Mouse (Mus musculus) hindbrain, postnatal 0 days (tissue): ENCODE results near the gene Birc7. TPM values are rescaled to one million over a fixed set of nuclear protein-coding genes. Genes with fewer than 3 reads are reported as not detected.

Experiments used
- ATAC-seq: fragments of 200-750 bp; cut with Nextera tagmentation; 2 replicates; pipeline ENCODE4 v1.8.0; 2017; ENCODE audit warnings: mild to moderate bottlenecking, moderate TSS enrichment, moderate library complexity
- DNase-seq: peaks from one replicate; pipeline ENCODE4 v3.0.0-alpha.2; 2015; ENCODE audit warnings: low spot score
- H3K27ac ChIP-seq: fragments of 300-500 bp; sonication (generic); 2 replicates; pipeline ENCODE4 v1.5.1; 2014; ENCODE audit warnings: mild to moderate bottlenecking
- H3K27me3 ChIP-seq: fragments of 300-500 bp; sonication (generic); 2 replicates; pipeline ENCODE4 v1.6.1; 2014; ENCODE audit warnings: low read length, mixed read lengths; ENCODE audit not compliant: insufficient read depth
- H3K36me3 ChIP-seq: fragments of 300-500 bp; sonication (generic); 2 replicates; pipeline ENCODE4 v1.6.1; 2014; ENCODE audit warnings: low read length, mixed read lengths; ENCODE audit not compliant: insufficient read depth
- H3K4me1 ChIP-seq: fragments of 300-500 bp; sonication (generic); 2 replicates; pipeline ENCODE4 v1.6.1; 2014; ENCODE audit warnings: antibody characterized with exemption, low read length, mixed read lengths; ENCODE audit not compliant: insufficient read depth
- H3K4me2 ChIP-seq: fragments of 300-500 bp; sonication (generic); 2 replicates; pipeline ENCODE4 v1.6.1; 2014; ENCODE audit warnings: low read depth, mild to moderate bottlenecking, low read length, moderate library complexity, mixed read lengths
- H3K4me3 ChIP-seq: fragments of 300-500 bp; sonication (generic); 2 replicates; pipeline ENCODE4 v1.5.1; 2014; ENCODE audit warnings: low read length
- H3K9ac ChIP-seq: fragments of 300-500 bp; sonication (generic); replicated peaks from 2 replicates; pipeline ENCODE4 v1.6.1; 2014; ENCODE audit warnings: mild to moderate bottlenecking, low read length, moderate library complexity, mixed read lengths
- H3K9me3 ChIP-seq: fragments of 300-500 bp; sonication (generic); 2 replicates; pipeline ENCODE4 v1.6.1; 2016; ENCODE audit warnings: low read length, mixed read lengths
- CTCF ChIP-seq: IDR thresholded peaks from 2 replicates; pipeline ENCODE4 v1.5.1; 2016; ENCODE audit warnings: antibody characterized with exemption, control low read depth, low read depth
- WGBS: fragments of 180-500 bp; shearing (Covaris S2); extraction: QIAGEN DNeasy Blood & Tissue Kit; methylation state at CpG from one replicate; pipeline ENCODE4 v1.1.7; 2014; 5-methylcytosine and 5-hydroxymethylcytosine counted together
- polyA plus RNA-seq: library from polyadenylated mRNA; unstranded; fragments of >200 nt; fragmentation: Nextera tagmentation; extraction: Ambion mirVana; gene quantifications from 2 replicates; pipeline ENCODE4 v1.2.1, GENCODE M21; 2015
- total RNA-seq: library from RNA; depleted of rRNA; stranded (reverse); fragments of >200 nt; gene quantifications from 2 replicates; pipeline ENCODE4 v1.2.3, GENCODE M21; 2014

The Birc7 gene
- total and polyA plus RNA-seq, 2 experiments from 2014 or later = 0.40 TPM; not detected in 1

DNA sequence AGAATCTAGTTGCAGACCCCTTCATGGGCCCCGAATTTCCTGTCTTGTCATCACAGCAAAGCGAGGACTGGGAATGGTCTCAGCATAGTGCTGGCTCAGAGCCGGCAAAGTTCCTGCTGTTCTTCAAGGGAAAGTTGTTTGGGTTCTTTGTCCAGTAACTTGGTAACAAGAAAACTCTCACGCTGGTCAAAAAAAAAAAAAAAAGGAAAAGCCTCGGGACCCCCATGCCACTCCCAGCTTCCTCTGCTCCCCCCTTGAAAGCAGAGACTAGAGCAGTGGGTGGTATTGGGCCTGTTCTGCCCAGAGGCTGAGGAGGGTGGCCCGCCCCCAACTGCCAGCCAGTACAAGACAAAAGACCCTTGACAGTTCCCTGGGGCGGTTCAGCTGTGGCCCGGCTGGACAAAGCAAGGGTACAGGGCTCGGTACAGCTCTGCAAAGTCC is 23.9 kb downstream of the Birc7 start:
- DNase-seq (peak; percentile 75), ATAC-seq (peak; percentile 74)
- Histone ChIP-seq H3K27me3 (no peaks in the 10 kb centered on the region), H3K36me3 (no peaks in the 10 kb centered on the region), H3K9ac (peak overlapping the region; percentile 68), H3K4me2 (peak overlapping the region; percentile 86), H3K4me3 (peak overlapping the region; percentile 60), H3K27ac (peak overlapping the region; percentile 90), H3K4me1 (peaks cover 18% of the 10 kb centered on the region), H3K9me3 (no peaks in the 10 kb centered on the region)
- TF ChIP-seq CTCF = no peak
- WGBS = 7% methylated on average over 9 of the region's 9 CpGs

DNA sequence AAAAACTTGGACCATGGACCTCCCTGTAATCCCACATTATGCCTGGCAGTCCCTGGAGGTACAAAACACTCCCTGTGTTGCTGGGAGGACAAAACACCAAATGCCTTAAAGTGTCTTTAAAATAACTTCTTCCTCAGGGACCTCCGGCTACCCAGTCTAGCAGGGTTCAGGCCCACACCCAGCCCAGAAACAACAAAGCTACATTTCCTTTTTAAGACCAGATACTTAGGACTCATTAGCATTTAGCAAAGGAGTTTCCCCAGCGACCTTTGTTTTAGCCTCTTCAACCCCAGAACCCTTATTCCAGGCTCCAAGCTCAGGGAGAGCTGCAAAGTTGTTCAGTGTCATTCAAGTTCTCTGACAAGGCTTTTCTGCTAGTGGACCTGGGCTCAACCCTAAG is 24.8 kb downstream of the Birc7 start:
- no peaks in the 10 kb centered on the region for H3K36me3 ChIP-seq
- H3K9me3 ChIP-seq = no peaks in the 10 kb centered on the region
- WGBS = 5% methylated on average over 2 of the region's 2 CpGs
- DNase-seq (no peak), ATAC-seq (no peak)
- no peak for TF ChIP-seq CTCF
- peak overlapping the region; percentile 68 for H3K9ac ChIP-seq
- peaks cover 18% of the 10 kb centered on the region for H3K4me1 ChIP-seq
- H3K4me2 ChIP-seq = peak overlapping the region; percentile 86
- H3K4me3 ChIP-seq = peak overlapping the region; percentile 60
- H3K27ac ChIP-seq = peak overlapping the region; percentile 90
- no peaks in the 10 kb centered on the region for H3K27me3 ChIP-seq

DNA sequence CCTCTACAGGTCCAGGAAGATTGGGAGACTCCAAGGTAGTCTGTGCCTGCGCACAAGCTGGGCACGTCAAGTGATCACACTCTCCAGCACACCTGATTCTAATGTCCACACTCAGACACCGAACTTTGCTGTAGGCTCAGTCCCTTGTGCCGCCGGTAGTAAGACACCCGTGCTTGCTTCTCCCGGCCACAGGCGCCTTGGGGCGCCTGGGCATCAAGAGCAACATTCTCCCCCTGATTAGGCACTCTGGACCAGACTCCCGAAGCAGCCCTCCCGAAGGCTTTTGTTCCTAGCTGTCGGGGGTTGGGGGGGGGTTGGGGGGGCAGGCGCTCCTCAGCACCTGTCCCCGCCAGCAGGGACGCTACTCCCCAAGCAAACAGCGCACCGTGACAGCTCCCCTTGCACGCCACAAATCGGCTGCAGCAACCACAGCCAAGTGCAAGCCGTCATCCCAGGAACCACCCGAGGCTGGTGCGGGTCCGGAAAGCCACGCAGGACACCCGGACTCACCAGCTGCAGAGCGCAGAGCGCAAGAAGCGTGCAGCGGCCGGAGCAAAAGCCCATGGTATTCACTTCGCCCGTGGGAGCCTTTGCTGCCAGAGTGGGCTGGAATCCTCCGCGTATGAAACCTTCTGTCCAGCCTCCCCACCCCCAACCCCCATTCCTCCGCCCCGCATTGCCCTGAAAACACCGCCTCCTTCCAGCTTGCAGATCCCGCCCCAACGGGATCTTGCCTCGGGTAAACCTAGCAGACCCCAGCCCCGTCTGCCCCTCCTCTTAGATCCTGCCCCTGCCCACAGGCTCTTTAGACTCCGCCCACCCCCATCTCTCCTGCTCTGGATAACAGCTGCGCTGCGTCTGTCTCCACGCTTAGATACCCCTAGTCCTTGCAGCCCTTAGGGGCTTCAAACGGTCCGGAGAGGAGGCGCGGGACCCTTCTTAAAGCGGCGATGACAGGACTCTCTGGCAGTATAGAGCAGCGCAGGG is 25.5 kb downstream of the Birc7 start, which contains the start of gene Nkain4:
Nkain4 (minus strand) TSS at position 639 of the 987 bp plus-strand sequence.
- ATAC-seq = peak; percentile 88
- peak; percentile 55 for TF ChIP-seq CTCF
- peak within 1 kb of the TSS; percentile 68 for H3K9ac ChIP-seq

DNA sequence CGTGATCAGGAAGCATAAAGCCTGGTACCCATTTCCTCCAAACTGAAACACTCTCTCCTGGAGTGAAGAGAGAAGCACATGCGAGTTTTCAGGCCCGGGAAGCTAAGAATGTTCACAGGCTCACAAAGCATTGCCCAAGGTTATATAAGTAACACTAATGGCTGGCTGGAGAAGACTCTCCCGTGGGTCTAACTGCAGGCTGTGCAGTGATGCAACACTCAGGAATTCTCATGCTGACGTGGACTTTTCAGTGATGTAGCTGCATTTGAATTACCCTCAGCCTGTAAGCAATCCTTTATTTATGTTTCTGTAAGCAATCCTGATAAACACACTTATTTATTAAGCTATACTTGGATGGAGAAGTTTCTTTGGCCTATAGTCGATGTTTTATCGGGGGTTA is 30.8 kb downstream of the Birc7 start:
- ATAC-seq = no peak
- no peak overlapping the region for H3K4me3 ChIP-seq
- H3K4me2 ChIP-seq = no peak overlapping the region
- H3K36me3 ChIP-seq = no peaks in the 10 kb centered on the region
- DNase-seq = no peak
- no peak overlapping the region for H3K27ac ChIP-seq
- no peaks in the 10 kb centered on the region for H3K4me1 ChIP-seq
- H3K27me3 ChIP-seq = no peaks in the 10 kb centered on the region
- H3K9me3 ChIP-seq = no peaks in the 10 kb centered on the region
- TF ChIP-seq CTCF = no peak
- WGBS = 76% methylated on average over 7 of the region's 7 CpGs
- no peak overlapping the region for H3K9ac ChIP-seq

More for the DNA sequence above, 25.5 kb downstream of the Birc7 start, which contains the start of gene Nkain4:
- Histone ChIP-seq H3K4me2 (peak within 1 kb of the TSS; percentile 86), H3K4me3 (peak within 1 kb of the TSS; percentile 60), H3K27me3 (no peaks in the 10 kb centered on the region), H3K9me3 (no peaks in the 10 kb centered on the region), H3K27ac (peak within 1 kb of the TSS; percentile 90), H3K4me1 (peaks cover 18% of the 10 kb centered on the region), H3K36me3 (no peaks in the 10 kb centered on the region)
- DNase-seq = peak; percentile 92
- WGBS = 1% methylated on average over 52 of the region's 52 CpGs

DNA sequence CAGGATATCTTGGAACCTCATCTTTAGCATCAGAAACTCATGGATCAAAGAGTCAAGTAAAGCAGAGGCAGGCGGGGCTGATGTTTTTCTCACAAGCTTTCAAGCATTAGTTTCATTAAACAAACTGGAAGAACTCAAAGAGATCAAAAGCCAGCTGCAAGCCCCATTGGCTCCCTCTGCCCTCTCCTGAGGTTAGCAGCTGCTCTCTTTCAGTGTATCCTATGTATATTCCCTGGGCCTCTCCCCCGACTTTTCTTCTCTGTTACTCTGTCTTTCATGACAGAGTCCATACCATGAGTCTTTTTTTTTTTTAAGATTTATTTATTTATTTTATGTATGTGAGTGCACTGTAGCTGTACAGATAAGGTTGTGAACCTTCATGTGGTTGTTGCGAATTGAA is 31.4 kb downstream of the Birc7 start:
- H3K9me3 ChIP-seq = no peaks in the 10 kb centered on the region
- H3K4me3 ChIP-seq = no peak overlapping the region
- DNase-seq = no peak
- ATAC-seq = no peak
- WGBS = 74% methylated on average over 3 of the region's 3 CpGs
- no peak overlapping the region for H3K4me2 ChIP-seq
- H3K36me3 ChIP-seq = no peaks in the 10 kb centered on the region
- no peak for TF ChIP-seq CTCF
- H3K9ac ChIP-seq = no peak overlapping the region
- H3K27ac ChIP-seq = no peak overlapping the region
- no peaks in the 10 kb centered on the region for H3K27me3 ChIP-seq
- H3K4me1 ChIP-seq = no peaks in the 10 kb centered on the region

DNA sequence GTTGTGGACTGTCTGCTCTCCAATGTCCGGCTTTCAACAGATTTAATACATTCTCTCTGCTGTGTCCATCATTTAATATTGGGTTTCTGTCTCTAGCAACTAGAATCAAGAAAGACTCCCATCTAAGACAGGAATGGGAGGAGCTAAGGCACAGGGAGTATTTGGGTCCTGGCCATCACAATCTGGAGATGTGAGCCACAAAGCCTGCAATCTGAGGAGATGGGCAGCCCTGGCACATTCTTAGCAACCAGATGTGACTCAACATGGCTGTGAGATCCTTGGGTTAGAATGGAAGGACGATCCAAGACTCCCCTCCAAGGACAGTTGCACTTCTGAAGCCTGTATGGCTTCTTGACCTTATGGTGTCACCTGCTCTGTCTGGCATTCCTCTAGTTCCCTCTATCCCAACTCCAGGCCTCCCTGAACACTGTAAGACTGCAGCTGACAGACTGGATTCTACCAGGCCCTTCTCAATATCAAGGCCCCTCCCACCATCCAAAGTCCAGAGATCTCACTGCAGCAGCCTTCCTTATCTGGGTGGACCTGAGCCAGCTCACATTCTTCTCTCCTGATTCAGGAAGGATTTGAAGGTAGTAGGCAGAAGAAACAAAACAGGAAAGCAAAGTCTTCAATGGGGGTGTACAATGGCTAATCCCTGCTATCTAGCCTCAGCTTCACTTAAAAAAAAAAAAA is 33.9 kb downstream of the Birc7 start:
- Histone ChIP-seq H3K9me3 (no peaks in the 10 kb centered on the region), H3K27ac (no peak overlapping the region), H3K27me3 (no peaks in the 10 kb centered on the region), H3K4me1 (0 out of 2 replicates have a peak, but pooled peaks cover under 1% of the 10 kb centered on the region), H3K9ac (no peak overlapping the region), H3K4me3 (no peak overlapping the region), H3K36me3 (no peaks in the 10 kb centered on the region), H3K4me2 (no peak overlapping the region)
- no peak for ATAC-seq
- 75% methylated on average over 2 of the region's 2 CpGs for WGBS
- no peak for DNase-seq
- no peak for TF ChIP-seq CTCF
